Mouse (Mus musculus): Measurements from ENCODE around the gene Rmi2.
A peak's percentile ranks its signal among the peaks of the same experiment; 100 is the strongest.
"Not testable (repeated sequence)": the region's sequence is repeated elsewhere in the genome, so short reads cannot be mapped to it uniquely, and the experiment has no call there.

Gene Rmi2

DNA sequence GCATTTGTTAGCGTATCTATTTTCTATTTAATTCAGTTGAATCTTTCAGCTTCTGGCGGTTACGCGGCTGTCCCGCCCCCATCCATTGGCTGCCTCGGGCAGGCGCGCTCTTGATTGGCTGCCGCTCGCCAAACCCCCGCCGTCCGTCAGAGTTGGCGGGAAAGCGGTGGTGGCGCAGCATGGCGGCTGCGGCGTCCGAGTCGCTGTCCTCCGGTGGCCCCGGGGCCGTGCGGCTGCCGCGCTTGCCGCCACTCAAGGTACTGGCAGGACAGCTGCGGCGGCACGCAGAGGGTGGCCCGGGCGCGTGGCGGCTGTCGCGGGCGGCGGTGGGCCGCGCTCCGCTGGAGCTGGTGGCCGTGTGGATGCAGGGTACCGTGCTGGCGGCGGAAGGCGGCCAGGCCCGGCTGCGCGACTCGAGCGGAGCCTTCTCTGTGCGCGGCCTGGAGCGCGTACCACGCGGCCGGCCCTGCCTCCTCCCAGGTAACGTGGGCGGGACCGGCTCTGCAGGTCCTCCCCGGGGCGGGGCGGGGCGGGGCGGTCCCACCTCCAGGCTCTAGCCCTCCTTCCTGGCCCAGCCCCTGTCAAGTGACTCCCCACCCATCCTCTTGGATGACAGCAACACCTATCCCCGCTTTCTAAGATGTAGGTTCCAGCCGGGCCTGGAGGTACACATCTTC lies at the start of gene Rmi2:
Gene Rmi2 (plus strand): TSS at position 149 of the 677 bp plus-strand sequence.
- DNase-seq (ENCODE audit: low spot score in 2 of 2) = peak; percentile 81 to 85

DNA sequence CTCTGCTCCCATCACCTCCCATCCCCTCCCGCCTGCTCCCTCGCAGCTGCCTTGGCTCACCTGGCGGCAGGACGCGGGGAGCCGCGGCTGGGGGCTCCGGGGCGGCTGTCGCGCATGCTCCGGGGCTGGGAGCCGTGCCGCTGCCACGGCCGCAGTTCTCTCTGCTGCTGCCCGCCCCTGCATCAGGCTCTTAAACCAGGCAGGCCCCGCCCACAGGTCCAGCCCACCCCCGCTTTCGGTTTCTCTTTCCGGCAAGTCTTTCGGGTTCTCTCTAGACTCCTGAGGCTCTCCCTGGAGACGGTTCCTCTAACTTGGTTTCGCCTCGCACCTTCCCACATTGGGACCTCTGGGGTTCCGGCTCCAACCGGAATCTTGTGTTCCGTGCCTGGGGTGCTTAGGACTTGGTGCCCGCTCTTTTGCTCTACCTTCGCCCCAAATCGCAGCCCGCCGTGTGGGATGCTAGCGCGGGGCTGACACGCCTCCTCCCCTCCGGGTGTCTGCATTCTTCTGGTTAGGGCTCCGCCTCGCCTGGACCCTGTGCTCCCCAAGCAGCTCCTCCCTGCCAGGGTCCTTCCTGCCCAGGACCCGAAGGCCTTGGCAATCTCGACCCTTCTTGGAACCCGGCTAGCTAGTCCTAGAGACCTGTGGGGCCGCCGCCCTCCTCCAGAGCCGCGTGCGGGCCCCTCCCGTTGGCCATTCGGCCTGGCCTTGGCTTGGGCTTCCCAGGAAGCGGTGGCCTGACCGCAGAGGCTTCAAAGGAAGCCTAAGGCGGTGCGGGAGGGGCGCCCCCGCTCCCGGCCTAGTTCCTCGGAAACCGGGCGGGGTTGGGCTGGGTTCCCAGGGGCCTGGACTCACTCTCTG lies 49.3 kb upstream of the Rmi2 start, which contains the start of gene Socs1:
Gene Socs1 (minus strand): TSS at position 166 of the 861 bp plus-strand sequence.
- DNase-seq (ENCODE audit: low spot score in 2 of 2) = peak; percentile 90 to 91

DNA sequence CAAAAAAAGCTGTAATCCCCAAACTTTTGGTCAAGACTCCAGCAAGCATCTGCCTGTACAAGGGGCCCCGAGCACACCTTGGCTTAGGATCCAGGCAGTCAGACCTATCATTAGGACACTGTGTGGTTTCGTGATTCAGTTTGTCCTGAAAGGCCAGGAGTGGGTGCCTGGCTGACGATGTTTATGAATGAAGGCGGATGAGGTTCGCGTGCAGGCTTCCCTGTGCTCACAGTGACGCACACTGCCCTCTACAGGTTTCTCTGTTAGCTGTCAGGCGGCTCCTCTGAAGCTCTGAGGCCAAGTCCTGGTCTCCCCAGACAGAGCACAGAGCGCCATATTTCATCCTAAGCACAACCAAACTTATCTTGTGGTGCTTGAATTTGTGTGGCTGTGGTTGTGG lies 48.6 kb upstream of the Rmi2 start:
- DNase-seq (ENCODE audit: low spot score in 2 of 2) = peak; percentile 83 to 86

DNA sequence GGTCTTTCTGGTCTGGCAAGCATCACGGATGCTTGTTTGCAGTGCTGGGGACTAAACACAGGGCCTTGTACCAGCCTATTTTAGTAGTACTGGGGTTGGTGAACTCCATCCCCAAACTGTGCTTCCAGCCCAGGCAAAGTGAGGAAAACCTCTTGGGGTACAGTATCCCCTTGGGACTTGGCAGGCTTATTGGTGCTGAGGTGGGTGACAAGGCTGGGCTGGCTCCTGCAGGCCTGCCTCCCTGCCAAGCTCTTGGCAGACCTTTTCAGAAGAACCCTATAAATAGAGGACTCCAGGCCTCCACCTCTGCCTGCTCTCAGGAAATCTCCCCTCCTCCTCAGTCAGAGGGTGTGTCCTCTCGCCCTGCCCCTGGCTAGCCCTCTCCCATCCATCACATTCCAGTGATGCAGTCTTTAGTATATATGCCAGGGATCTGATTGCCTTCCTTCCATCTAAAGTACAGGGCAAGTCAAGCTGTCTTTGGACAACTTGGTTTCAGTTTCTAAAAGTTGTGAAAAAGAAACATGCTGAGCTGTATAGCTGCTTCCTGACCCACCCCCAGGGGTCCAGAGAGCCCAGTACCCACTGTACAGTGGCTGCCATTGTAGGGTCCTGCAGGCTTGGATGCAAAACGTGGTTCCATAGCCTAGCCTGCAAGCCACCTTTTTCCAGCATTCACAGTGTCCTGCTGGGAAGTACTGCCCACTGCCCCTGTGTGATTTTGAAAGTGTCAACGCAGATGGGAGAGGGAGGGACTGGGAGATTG lies 47.9 kb upstream of the Rmi2 start:
- DNase-seq (ENCODE audit: low spot score in 2 of 2) = peak; percentile 51 to 60

DNA sequence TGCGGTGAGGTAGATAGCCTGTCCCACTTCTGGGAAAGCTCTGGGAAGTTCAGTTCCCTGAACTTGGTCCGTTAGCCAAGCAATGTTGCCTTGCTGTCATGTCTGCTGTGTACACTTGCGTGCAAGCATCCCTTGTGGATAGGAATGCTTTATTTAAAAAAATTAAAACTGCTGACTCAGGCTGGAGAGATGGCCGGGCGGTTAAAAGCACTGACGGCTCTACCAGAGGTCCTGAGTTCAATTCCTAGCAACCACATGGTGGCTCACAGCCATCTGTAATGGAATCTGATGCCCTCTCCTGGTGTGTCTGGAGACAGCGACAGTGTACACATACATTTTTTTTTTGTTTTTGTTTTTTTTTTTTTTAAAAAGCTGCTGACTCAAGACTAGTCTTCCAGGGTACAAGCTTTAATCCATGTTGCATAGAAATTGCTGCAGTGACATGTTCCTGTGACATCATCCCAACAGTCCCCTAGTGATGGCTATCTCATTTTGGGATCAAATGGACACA lies 47.3 kb upstream of the Rmi2 start:
- no peak for DNase-seq (ENCODE audit: low spot score in 2 of 2)

DNA sequence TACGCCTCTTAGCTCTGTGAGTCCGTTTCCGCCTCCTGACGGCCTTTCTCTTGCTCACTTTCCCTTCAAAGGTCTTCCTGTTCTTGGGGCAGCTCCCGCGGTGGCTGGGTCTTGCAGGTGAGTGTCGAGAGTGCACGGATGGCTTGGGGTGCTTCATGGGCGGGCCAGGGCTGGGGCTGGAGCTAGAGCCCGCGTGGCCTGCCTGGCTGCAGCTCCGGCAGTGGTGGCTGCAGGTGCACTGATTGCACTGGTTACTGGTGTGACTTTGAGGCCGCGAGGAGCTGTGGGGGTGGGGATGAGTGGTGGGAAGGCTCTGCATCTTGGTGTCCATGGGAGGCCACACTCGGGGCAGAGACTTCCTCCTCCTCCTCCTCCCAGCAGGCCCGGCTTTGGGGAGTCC lies 46.6 kb upstream of the Rmi2 start, which contains the start of gene Tnp2:
Gene Tnp2 (minus strand): TSS at position 390 of the 400 bp plus-strand sequence.
- DNase-seq (ENCODE audit: low spot score in 2 of 2) = no peak

DNA sequence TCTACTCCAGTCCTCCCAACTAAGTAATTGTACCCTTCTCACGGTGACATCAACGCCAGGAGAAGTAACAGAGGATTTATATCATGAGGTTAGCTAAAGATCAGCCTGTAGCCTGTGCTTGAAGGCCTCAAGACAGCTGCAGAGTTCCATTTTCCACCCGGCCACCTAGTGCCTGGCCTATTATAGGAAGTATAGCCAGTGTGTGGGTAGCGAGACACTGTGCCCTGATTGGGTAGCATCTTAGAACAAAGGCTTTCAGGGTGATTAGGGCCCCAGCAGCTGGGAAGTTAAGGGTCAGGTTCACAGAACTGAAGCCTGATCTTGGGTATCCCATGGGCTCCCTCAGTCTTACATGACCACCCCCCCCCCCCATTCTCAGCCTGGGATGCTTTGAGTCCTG lies 46.0 kb upstream of the Rmi2 start:
- DNase-seq (ENCODE audit: low spot score in 2 of 2) = no peak

DNA sequence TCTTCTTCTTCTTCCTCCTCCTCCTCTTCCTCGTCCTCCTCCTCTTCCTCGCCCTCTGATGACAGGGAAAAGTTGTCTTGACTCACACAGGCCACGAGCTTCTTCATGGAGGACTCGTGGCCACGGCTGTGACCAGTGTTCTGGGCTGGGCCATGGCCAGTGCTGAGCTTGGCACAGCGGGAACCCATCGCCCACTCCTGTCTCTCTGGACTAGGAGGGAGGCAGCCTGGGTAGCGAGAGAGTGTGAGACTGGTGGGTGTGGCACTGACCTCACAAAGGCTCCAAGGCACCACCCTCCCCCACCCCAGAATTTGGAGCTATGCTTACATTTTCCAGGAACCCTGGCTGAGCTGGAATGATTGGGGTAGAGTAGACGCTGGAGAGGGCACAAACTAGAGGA lies 44.2 kb upstream of the Rmi2 start, which contains the start of gene Prm3:
Gene Prm3 (minus strand): TSS at position 213 of the 400 bp plus-strand sequence.
- DNase-seq (ENCODE audit: low spot score in 2 of 2) = no peak

DNA sequence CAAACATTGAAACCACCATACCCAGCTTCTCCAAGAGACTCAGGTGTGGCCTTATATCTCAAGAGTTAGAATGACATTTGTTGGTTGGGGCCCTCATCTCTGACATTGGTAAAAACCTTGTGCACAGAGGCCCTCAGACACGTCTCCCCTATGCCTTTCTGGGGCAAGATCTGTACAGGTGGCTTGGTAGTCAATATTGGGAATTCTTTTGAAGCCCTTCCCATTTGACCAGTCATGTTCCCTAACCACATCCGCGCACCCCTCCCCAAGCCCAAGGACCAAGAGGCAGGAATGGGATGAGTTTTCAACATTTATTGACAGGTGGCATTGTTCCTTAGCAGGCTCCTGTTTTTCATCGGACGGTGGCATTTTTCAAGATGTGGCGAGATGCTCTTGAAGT lies 38.8 kb upstream of the Rmi2 start, which contains the start of gene Prm2:
Gene Prm2 (minus strand): TSS at position 101 of the 400 bp plus-strand sequence.
- no peak for DNase-seq (ENCODE audit: low spot score in 2 of 2)

DNA sequence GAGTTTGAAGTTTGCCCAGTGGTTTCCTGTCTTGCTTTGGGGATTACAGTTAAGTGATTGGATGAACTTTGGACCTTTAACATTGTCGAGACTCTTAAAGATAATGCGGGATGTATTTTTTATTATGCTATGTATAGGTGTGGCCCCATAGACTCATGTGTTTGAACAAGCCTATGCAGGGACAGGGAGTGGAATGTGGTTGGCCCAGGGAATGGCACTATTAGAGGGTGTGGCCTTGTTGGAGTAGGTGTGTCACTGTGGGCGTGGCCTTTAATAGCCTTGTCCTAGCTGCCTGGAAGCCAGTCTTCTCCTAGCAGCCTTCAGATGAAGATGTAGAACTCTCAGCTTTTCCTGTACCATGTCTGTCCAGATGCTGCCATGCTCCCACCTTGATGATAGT lies 32.4 kb upstream of the Rmi2 start:
- not testable (repeated sequence) for DNase-seq (ENCODE audit: low spot score in 2 of 2)

DNA sequence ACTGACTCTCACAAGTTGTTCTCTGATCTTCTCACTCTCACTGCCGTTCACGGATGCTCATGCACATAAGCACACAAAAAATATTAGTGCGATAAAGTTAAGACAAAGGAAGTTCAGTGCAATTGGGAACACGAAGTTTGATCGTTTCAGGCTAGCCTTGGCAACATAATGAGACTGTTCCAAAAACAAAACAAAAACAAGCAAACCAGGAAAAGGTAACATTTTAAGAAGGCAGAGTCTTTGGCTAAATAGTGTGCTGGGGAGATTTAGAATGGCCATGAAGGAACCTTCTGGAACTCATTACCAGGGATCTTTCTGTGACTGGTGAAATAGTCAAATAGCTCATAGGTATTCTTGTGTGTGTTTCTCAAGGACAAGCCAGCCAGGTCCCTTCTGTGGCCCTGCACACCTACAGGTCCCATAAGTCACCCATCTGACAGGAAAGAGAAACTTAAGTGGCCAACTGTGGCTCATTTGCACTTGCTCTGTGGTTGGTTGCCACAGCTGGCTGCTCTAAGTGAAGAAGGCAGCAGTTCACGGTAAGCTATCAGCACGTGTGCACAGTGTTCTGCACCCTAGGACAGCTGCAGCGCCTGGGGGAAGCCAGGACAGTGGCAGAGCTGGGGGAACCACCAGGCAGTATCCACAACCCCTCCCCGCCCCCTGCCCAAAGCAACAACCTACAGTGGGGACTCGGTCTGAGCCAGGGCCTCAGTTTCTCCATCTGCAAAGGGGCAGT lies 28.9 kb upstream of the Rmi2 start, which contains the start of gene Prm1:
Gene Prm1 (minus strand): TSS at position 51 of the 739 bp plus-strand sequence.
- DNase-seq (ENCODE audit: low spot score in 2 of 2) = no peak

DNA sequence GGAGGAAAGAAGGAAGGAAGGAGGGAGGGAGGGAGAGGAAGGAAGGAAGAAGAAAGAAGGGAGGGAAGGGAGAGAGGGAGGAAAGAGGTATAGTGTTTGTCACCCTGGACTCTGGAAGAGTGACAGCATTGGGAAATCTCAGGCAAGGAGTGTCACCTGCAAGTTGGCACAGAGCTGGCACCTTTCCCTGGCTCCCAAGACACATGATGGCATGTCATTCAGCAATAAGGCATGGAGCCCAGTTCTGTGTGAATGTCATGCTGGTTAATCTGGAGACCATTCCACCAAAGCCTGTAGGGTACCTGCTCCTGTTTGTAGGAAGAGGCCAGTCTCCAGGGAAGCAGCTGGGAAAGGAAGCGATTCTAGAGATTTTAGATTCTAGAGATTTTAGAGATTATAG lies 24.5 kb upstream of the Rmi2 start:
- DNase-seq (ENCODE audit: low spot score in 2 of 2) = no peak

DNA sequence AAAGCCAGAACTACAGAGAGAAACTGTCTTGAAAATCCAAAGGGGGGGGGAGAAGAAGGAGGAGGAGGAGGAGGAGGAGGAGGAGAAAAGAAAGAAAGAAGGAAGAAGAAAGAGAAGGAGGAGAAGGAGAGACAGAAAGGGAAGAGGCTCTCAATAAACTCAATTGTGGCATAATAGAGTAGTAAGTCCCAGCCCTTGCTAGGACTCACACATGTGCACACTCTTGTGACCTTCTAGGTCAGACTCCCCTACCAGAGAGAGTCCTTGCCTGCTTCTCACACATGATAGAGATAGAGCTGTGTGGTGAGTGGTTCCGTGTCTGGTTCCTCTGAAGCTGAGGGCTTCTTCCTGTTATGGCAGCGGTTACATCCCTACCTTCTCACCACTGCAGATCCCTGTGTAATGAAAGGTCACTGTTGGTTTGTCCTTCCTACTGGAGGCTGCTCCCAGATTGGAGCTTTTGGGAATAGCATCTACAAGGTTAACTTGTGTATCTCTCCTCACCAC lies 21.9 kb upstream of the Rmi2 start, which contains the start of gene Gm11172:
Gene Gm11172 (plus strand): TSS at position 51 of the 507 bp plus-strand sequence.
- no peak for DNase-seq (ENCODE audit: low spot score in 2 of 2)

DNA sequence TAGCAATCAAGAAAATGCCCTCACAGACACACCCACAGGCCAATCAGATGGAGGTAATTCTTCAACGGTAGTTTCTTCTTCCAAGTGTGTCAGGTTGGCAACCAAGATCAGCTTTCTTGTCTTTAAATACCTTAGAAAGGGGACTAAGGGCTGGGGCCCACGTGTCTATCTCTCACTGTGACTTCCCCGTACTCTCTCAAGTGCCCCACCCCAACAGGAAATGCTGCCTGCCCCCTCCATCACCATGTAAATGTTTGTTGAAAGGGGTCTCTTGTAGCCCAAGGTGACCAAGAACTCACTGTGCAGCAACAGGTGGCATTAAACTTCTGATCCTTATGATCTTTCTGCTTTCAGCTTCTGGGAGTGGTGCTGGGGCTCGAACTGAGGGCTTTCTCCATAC lies 21.1 kb upstream of the Rmi2 start:
- no peak for DNase-seq (ENCODE audit: low spot score in 2 of 2)

DNA sequence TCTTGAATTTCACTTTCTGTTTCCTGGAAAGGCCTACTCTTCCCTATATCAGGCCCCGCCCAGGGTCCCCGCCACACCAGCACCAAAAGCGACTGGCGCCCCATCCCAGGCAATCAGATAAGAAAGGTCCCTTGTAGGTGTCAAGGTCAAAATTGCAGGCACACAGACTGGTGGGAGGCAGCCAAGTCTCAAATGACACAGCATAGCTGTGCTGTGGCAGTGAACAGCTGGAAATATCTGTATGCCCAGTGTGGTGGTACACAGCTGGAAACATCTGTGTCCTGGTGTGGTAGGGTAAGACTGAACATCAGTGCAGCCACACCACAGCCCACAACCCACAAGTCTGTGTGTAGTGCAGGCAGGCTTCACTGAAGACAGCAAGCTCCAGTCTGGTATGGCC lies 20.0 kb upstream of the Rmi2 start:
- DNase-seq (ENCODE audit: low spot score in 2 of 2) = no peak

DNA sequence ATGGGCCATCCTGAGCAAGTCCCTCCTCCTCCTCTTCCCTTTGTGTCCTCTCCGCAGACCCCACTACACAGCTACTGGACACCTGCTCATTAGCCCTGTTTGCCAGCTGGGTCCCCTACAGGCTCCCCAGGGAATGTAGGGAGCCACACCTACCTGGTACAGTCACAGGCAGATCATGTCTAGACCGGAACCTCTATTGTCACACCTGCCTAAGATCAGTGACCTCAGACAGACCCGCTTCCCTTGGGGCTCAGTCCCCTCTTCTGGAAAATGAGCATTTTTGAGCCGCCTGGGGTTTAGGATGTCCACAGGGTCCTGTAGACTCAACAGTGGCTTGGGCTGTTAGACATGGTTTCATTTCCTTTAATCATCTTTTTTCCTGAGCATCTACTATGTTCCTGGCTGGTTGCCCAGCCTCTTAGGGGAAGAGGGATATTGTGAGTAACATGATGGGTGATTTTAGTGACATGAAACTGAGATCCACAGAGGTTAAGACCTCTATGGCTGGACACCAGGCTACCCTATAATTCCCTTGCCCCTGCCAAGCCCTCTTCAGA lies 16.2 kb upstream of the Rmi2 start:
- DNase-seq (ENCODE audit: low spot score in 2 of 2) = no peak

DNA sequence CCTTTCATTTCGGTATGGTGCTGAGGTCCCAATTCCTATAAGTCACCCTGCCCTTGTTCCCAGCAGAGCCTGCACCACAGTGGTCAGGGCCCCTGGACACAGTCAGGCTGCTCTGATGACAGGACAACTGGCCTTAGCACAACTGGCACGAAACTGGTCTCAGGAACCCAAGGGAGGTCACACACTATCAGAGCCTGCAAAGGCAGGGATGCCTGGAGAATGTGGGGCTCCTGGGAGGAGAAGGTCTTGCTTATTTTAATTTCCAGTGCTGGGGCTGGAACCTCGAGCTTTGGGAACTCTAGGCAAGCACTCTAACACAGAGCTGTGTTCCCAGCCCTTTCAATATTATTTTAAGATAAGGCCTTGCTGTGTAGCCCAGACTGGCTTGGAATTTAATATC lies 14.9 kb upstream of the Rmi2 start:
- DNase-seq (ENCODE audit: low spot score in 2 of 2) = peak in 1 of 2 experiments; percentile 34

DNA sequence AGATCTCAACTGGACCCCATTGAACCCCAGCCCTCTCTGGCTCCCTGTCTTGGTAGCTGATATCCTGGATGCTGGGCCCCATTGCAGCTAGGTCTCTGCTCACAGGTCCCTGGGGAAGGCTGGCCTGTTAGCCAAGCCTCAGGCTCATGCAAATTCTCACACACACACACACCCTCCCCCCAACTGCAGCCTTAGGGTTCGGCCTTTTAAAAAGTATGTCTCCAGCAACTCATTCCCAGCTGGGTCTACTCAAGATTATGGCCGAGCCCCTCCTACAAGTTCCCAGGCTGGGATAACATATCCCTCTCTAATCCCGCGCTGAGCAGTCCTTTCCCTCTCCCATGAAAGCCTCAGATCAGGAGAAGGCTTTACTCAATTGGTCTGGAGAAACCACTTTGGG lies 13.5 kb upstream of the Rmi2 start:
- DNase-seq (ENCODE audit: low spot score in 2 of 2) = peak in 1 of 2 experiments; percentile 40

DNA sequence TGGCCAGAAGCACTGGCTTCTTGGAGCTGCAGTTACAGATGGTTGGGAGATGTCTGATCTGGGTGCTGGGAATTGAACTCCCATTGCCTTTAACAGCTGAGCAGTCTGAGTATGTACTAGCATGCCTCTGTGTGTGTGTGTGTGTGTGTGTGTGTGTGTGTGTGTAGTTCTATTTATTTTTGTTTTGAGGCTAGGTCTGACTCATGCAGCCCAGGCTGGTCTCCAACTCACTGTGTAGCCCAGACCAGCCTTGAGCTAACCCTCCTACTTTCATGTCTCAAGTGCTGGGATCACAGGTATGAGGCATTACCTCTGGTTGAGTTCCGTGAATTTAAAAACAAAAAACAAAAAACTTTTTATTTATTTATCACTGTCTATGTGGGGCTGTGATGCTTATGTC lies 10.3 kb upstream of the Rmi2 start:
- DNase-seq (ENCODE audit: low spot score in 2 of 2) = no peak

DNA sequence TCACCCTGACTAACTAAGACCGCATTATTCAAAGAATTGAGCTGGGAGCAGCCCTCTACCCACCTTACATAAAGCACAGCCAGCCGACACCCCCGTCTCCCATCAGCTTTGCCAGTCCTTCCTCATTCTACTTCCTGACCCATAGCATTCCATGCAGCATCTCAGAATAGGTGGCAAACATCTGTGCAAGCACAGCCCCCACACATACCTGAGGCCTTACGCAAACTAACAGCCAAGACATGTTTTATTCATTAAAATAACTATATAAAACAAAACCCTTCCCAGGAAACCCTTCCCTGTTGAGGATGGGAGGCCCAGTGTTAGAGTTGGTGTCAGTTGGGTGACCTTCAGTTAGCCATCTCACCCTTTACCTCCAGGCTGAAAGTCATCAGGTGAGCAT lies 9.0 kb upstream of the Rmi2 start:
- no peak for DNase-seq (ENCODE audit: low spot score in 2 of 2)

Measured in heart, adult 9 months (tissue).